Mouse (Mus musculus): ENCODE results near the gene Pcdh8.

GRCm38 (mm10) chr14:79793179-79793578 lies 22.1 kb upstream of the Pcdh8 start:
- TF ChIP-seq GATA1 (IDR thresholded peaks at IDR 0.05; ENCODE audit: borderline replicate concordance, low read length), result no peak
- TF ChIP-seq FLI1 (IDR thresholded peaks at IDR 0.05; ENCODE audit: low read length), result no peak

Measured in megakaryocyte, embryonic 14.5 days (primary cell).